Mouse (Mus musculus): ENCODE measurements around the gene Mrps21. TPM values are rescaled to one million over a fixed set of nuclear protein-coding genes. Genes with fewer than 3 reads are reported as not detected.

Mrps21 gene
- polyA plus RNA-seq, 1 experiment from 2014 or later = 301 TPM

GRCm38 (mm10) chr3:95905940-95906492, 34.7 kb upstream of the Mrps21 start:
- H3K9me3 ChIP-seq (ENCODE audit: control insufficient read depth, low read length) = no peaks in the 10 kb centered on the region
- no peak overlapping the region for H3K9ac ChIP-seq (ENCODE audit: low read length)
- peak; percentile 61 for DNase-seq (ENCODE audit: low spot score)
- H3K27me3 ChIP-seq (ENCODE audit: control insufficient read depth, insufficient read depth, low read length) = no peaks in the 10 kb centered on the region
- peak overlapping the region; percentile 58 for H3K4me2 ChIP-seq (replicated peaks; ENCODE audit: low read depth)
- under 1% methylated on average over 12 of the region's 12 CpGs for WGBS
- no peaks in the 10 kb centered on the region for H3K36me3 ChIP-seq (ENCODE audit: control insufficient read depth, insufficient read depth, low read length)
- no peak overlapping the region for H3K27ac ChIP-seq (replicated peaks)
- peaks cover 5% of the 10 kb centered on the region; the same call in 1 of the 2 replicates for H3K4me1 ChIP-seq (replicated peaks; ENCODE audit: control insufficient read depth, insufficient read depth)
- ATAC-seq (ENCODE audit: low FRiP score, low TSS enrichment) = no peak
- TF ChIP-seq EP300 (optimal IDR thresholded peaks at IDR 0.05) = no peak
- TF ChIP-seq CTCF (IDR thresholded peaks at IDR 0.05; ENCODE audit: low read depth) = peak; percentile 77
- peak overlapping the region; percentile 36; the same call in 1 of the 2 replicates for H3K4me3 ChIP-seq (ENCODE audit: low read depth, low read length)

- TF ChIP-seq CTCF (IDR thresholded peaks at IDR 0.05; ENCODE audit: low read depth) (no peak), EP300 (optimal IDR thresholded peaks at IDR 0.05) (no peak)
- peak overlapping the region; percentile 45; the same call in 1 of the 2 replicates for H3K9ac ChIP-seq (ENCODE audit: low read length)
Observed at GRCm38 (mm10) chr3:95905146-95905939, 34.0 kb upstream of the Mrps21 start.

GRCm38 (mm10) chr3:95904568-95904967, 33.2 kb upstream of the Mrps21 start, which contains the start of gene Car14:
Gene Car14 (minus strand): TSS chr3:95904691.
- Histone ChIP-seq H3K36me3 (ENCODE audit: control insufficient read depth, insufficient read depth, low read length) (no peaks in the 10 kb centered on the region), H3K27me3 (ENCODE audit: control insufficient read depth, insufficient read depth, low read length) (no peaks in the 10 kb centered on the region), H3K4me1 (replicated peaks; ENCODE audit: control insufficient read depth, insufficient read depth) (peaks cover 5% of the 10 kb centered on the region; the same call in 1 of the 2 replicates), H3K9me3 (ENCODE audit: control insufficient read depth, low read length) (no peaks in the 10 kb centered on the region), H3K4me2 (replicated peaks; ENCODE audit: low read depth) (peak within 1 kb of the TSS; percentile 58), H3K27ac (replicated peaks) (no peak within 1 kb of the TSS), H3K4me3 (ENCODE audit: low read depth, low read length) (peak within 1 kb of the TSS; percentile 17; the same call in 1 of the 2 replicates), H3K9ac (ENCODE audit: low read length) (peak within 1 kb of the TSS; percentile 45; the same call in 1 of the 2 replicates)
- DNase-seq (ENCODE audit: low spot score) (no peak), ATAC-seq (ENCODE audit: low FRiP score, low TSS enrichment) (peak; percentile 48)
- 2% methylated on average over 15 of the region's 15 CpGs for WGBS
- TF ChIP-seq EP300 (optimal IDR thresholded peaks at IDR 0.05) = no peak
- TF ChIP-seq CTCF (IDR thresholded peaks at IDR 0.05; ENCODE audit: low read depth) = no peak

More at GRCm38 (mm10) chr3:95905146-95905939, 34.0 kb upstream of the Mrps21 start:
- Histone ChIP-seq H3K36me3 (ENCODE audit: control insufficient read depth, insufficient read depth, low read length) (no peaks in the 10 kb centered on the region), H3K27ac (replicated peaks) (no peak overlapping the region), H3K27me3 (ENCODE audit: control insufficient read depth, insufficient read depth, low read length) (no peaks in the 10 kb centered on the region), H3K4me3 (ENCODE audit: low read depth, low read length) (peak overlapping the region; percentile 17; the same call in 1 of the 2 replicates), H3K4me1 (replicated peaks; ENCODE audit: control insufficient read depth, insufficient read depth) (peaks cover 5% of the 10 kb centered on the region; the same call in 1 of the 2 replicates), H3K9me3 (ENCODE audit: control insufficient read depth, low read length) (no peaks in the 10 kb centered on the region), H3K4me2 (replicated peaks; ENCODE audit: low read depth) (peak overlapping the region; percentile 58)
- WGBS = under 1% methylated on average over 18 of the region's 18 CpGs
- DNase-seq (ENCODE audit: low spot score) = peak; percentile 48
- ATAC-seq (ENCODE audit: low FRiP score, low TSS enrichment) = peak; percentile 27; the same call in 1 of the 2 replicates

- Histone ChIP-seq H3K36me3 (ENCODE audit: control insufficient read depth, insufficient read depth, low read length) (no peaks in the 10 kb centered on the region), H3K4me2 (replicated peaks; ENCODE audit: low read depth) (peak overlapping the region; percentile 58), H3K4me3 (ENCODE audit: low read depth, low read length) (peak overlapping the region; percentile 17; the same call in 1 of the 2 replicates), H3K9me3 (ENCODE audit: control insufficient read depth, low read length) (no peaks in the 10 kb centered on the region), H3K4me1 (replicated peaks; ENCODE audit: control insufficient read depth, insufficient read depth) (peaks cover 5% of the 10 kb centered on the region; the same call in 1 of the 2 replicates), H3K27me3 (ENCODE audit: control insufficient read depth, insufficient read depth, low read length) (no peaks in the 10 kb centered on the region), H3K9ac (ENCODE audit: low read length) (no peak overlapping the region), H3K27ac (replicated peaks) (no peak overlapping the region)
- ATAC-seq (ENCODE audit: low FRiP score, low TSS enrichment) (no peak), DNase-seq (ENCODE audit: low spot score) (no peak)
- WGBS = 7% methylated on average over 15 of the region's 15 CpGs
- TF ChIP-seq CTCF (IDR thresholded peaks at IDR 0.05; ENCODE audit: low read depth) (no peak), EP300 (optimal IDR thresholded peaks at IDR 0.05) (no peak)
Observed at GRCm38 (mm10) chr3:95903753-95904502, 32.6 kb upstream of the Mrps21 start.

GRCm38 (mm10) chr3:95902643-95903042, 31.3 kb upstream of the Mrps21 start:
- no peak overlapping the region for H3K4me3 ChIP-seq (ENCODE audit: low read depth, low read length)
- ATAC-seq (ENCODE audit: low FRiP score, low TSS enrichment) = no peak
- no peak overlapping the region for H3K9ac ChIP-seq (ENCODE audit: low read length)
- no peak overlapping the region for H3K27ac ChIP-seq (replicated peaks)
- TF ChIP-seq CTCF (IDR thresholded peaks at IDR 0.05; ENCODE audit: low read depth) = no peak
- TF ChIP-seq EP300 (optimal IDR thresholded peaks at IDR 0.05) = no peak
- 31% methylated on average over 6 of the region's 6 CpGs for WGBS
- peaks cover 5% of the 10 kb centered on the region; the same call in 1 of the 2 replicates for H3K4me1 ChIP-seq (replicated peaks; ENCODE audit: control insufficient read depth, insufficient read depth)
- H3K27me3 ChIP-seq (ENCODE audit: control insufficient read depth, insufficient read depth, low read length) = no peaks in the 10 kb centered on the region
- no peak for DNase-seq (ENCODE audit: low spot score)
- H3K4me2 ChIP-seq (replicated peaks; ENCODE audit: low read depth) = no peak overlapping the region
- no peaks in the 10 kb centered on the region for H3K9me3 ChIP-seq (ENCODE audit: control insufficient read depth, low read length)
- H3K36me3 ChIP-seq (ENCODE audit: control insufficient read depth, insufficient read depth, low read length) = 0 out of 2 replicates have a peak, but pooled peaks cover 5% of the 10 kb centered on the region

All from stomach, postnatal 0 days (tissue).